Mouse (Mus musculus) cortical plate, adult 2 months (tissue): Measurements from ENCODE around the gene U90926. TPM values are rescaled to one million over a fixed set of nuclear protein-coding genes. Genes with fewer than 3 reads are reported as not detected.
"Not testable (repeated sequence)": the region's sequence is repeated elsewhere in the genome, so short reads cannot be mapped to it uniquely, and the experiment has no call there.

Experiments
- H3K27ac ChIP-seq: fragments of 200-500 bp; 2 replicates; pipeline ENCODE4 v1.5.1; 2012; ENCODE audit warnings: low read length, control low read depth, inconsistent platforms; ENCODE audit not compliant: insufficient read depth
- H3K4me1 ChIP-seq: fragments of 200-500 bp; 2 replicates; pipeline ENCODE4 v1.6.1; 2011; ENCODE audit warnings: low read length; ENCODE audit not compliant: control insufficient read depth, insufficient read depth
- H3K4me3 ChIP-seq: fragments of 200-500 bp; 2 replicates; pipeline ENCODE4 v1.5.1; 2011; ENCODE audit warnings: mild to moderate bottlenecking, low read length, control low read depth; ENCODE audit not compliant: insufficient read depth
- CTCF ChIP-seq: fragments of 200-500 bp; IDR thresholded peaks from 2 replicates; pipeline ENCODE4 v1.5.1; 2011; ENCODE audit warnings: mild to moderate bottlenecking, control low read depth, low read length; ENCODE audit not compliant: insufficient read depth; ENCODE audit errors: extremely low read depth
- POLR2A ChIP-seq: fragments of 200-500 bp; IDR thresholded peaks from 2 replicates; pipeline ENCODE4 v1.6.1; 2011; ENCODE audit warnings: mild to moderate bottlenecking, low read length, control low read depth; ENCODE audit not compliant: insufficient read depth; ENCODE audit errors: extremely low read depth
- polyA plus RNA-seq: library from polyadenylated mRNA; depleted of rRNA; stranded (reverse); fragments of >200 nt; gene quantifications from 2 replicates; pipeline ENCODE4 v1.2.3, GENCODE M21; 2012; rRNA removed

The U90926 gene
- polyA plus RNA-seq, 1 experiment: not detected

- Histone ChIP-seq H3K4me3 (no peak overlapping the region), H3K4me1 (no peaks in the 10 kb centered on the region), H3K27ac (no peak overlapping the region)
- no peak for TF ChIP-seq CTCF
- TF ChIP-seq POLR2A: no peak
Measured at GRCm38 (mm10) chr5:92196895-92197811, 18.1 kb downstream of the U90926 start.

GRCm38 (mm10) chr5:92195716-92196115 lies 19.5 kb downstream of the U90926 start:
- peak; percentile 68 for TF ChIP-seq CTCF
- H3K4me3 ChIP-seq, H3K27ac ChIP-seq, H3K4me1 ChIP-seq: not testable (repeated sequence)

GRCm38 (mm10) chr5:92188881-92189483 lies 26.2 kb downstream of the U90926 start:
- Histone ChIP-seq H3K27ac (no peak overlapping the region), H3K4me3 (no peak overlapping the region), H3K4me1 (no peaks in the 10 kb centered on the region)
- no peak for TF ChIP-seq CTCF
- TF ChIP-seq POLR2A: no peak

GRCm38 (mm10) chr5:92183071-92183830 lies 32.0 kb downstream of the U90926 start:
- H3K4me1 ChIP-seq: no peaks in the 10 kb centered on the region
- no peak overlapping the region for H3K27ac ChIP-seq
- no peak for TF ChIP-seq POLR2A
- TF ChIP-seq CTCF: no peak
- no peak overlapping the region for H3K4me3 ChIP-seq

- Histone ChIP-seq H3K4me3 (no peak overlapping the region), H3K27ac (no peak overlapping the region), H3K4me1 (no peaks in the 10 kb centered on the region)
- no peak for TF ChIP-seq CTCF
- no peak for TF ChIP-seq POLR2A
Measured at GRCm38 (mm10) chr5:92165976-92166375, 49.2 kb downstream of the U90926 start.

Other genes with a start within 250 kb of the U90926 start
- gene Odaph, start 227.9 kb downstream of the U90926 start, polyA plus RNA-seq: not detected in 2 replicates
- 19.0 and 21.9 TPM in 2 replicates for gene Cdkl2, start 171.5 kb downstream of the U90926 start, polyA plus RNA-seq
- gene G3bp2, start 131.7 kb downstream of the U90926 start, polyA plus RNA-seq: 121 and 127 TPM in 2 replicates
- gene Uso1, start 77.5 kb downstream of the U90926 start, polyA plus RNA-seq: 44.8 and 46.2 TPM in 2 replicates
- gene Ppef2, start 40.9 kb upstream of the U90926 start, polyA plus RNA-seq: 0.98 and 2.4 TPM in 2 replicates
- gene Naaa, start 62.8 kb upstream of the U90926 start, polyA plus RNA-seq: 48.7 and 50.7 TPM in 2 replicates
- gene Sdad1, start 95.1 kb upstream of the U90926 start, polyA plus RNA-seq: 11.8 and 13.8 TPM in 2 replicates
- not detected in 2 replicates for gene Cxcl9, start 112.7 kb upstream of the U90926 start, polyA plus RNA-seq
- gene Art3, start 116.4 kb upstream of the U90926 start, polyA plus RNA-seq: 13.8 and 15.2 TPM in 2 replicates
- gene Cxcl10, start 133.5 kb upstream of the U90926 start, polyA plus RNA-seq: 0.40 and 1.1 TPM in 2 replicates
- 22.4 and 26.0 TPM in 2 replicates for gene Nup54, start 219.8 kb upstream of the U90926 start, polyA plus RNA-seq